Comparison of ENCODE assay signal across 13 mouse cellular contexts in genomic region chr2:153237891-153238290, GRCm38 (mm10). TPM values are rescaled to one million over a fixed set of nuclear protein-coding genes. Genes with fewer than 3 reads are reported as not detected.
DNase-seq lines count a peak whose midpoint lies in the region; ATAC-seq and TF ChIP-seq lines count a peak whose summit lies in the region.
"Had no signal": no experiment of that assay in that cellular context is flagged by ENCODE, and none has a peak within 500 bp of the region (broad histone marks: within the 10 kb centered on the region; RNA-seq: fewer than 3 reads in every experiment).

No protein-coding gene starts in this region.

- H3K27me3 ChIP-seq in heart, embryonic 14.5 days (ENCODE audit: control insufficient read depth, insufficient read depth, low read length), result no peaks in the 10 kb centered on the region
- no peaks in the 10 kb centered on the region for H3K27me3 ChIP-seq in heart, embryonic 10.5 days (ENCODE audit: insufficient read depth, poor library complexity, severe bottlenecking)
- no peaks in the 10 kb centered on the region for H3K27me3 ChIP-seq in lung, postnatal 0 days (replicated peaks; ENCODE audit: insufficient read depth, low read length)
- no peaks in the 10 kb centered on the region for H3K27me3 ChIP-seq in intestine, embryonic 14.5 days (replicated peaks; ENCODE audit: control insufficient read depth, insufficient read depth, low read length)
- no peaks in the 10 kb centered on the region for H3K27me3 ChIP-seq in stomach, embryonic 14.5 days (ENCODE audit: control insufficient read depth, insufficient read depth, low read length)

- no peak for ATAC-seq in heart, embryonic 14.5 days (ENCODE audit: insufficient number of reproducible peaks, insufficient read depth, low FRiP score, low read depth)
- no peak for ATAC-seq in lung, postnatal 0 days
- no peak for ATAC-seq in intestine, embryonic 14.5 days (replicated peaks; ENCODE audit: low FRiP score, low TSS enrichment, low read depth)
- ATAC-seq in stomach, embryonic 14.5 days (ENCODE audit: insufficient number of reproducible peaks, insufficient read depth, low FRiP score, low read depth), result no peak
- ATAC-seq: forebrain, postnatal 0 days had no signal

- H3K4me3 ChIP-seq in heart, embryonic 14.5 days (ENCODE audit: control insufficient read depth in 1 of 2, insufficient read depth in 1 of 2, low read depth in 1 of 2, low read length in 2 of 2), result no peak overlapping the region
- no peak overlapping the region for H3K4me3 ChIP-seq in heart, embryonic 10.5 days
- H3K4me3 ChIP-seq in lung, postnatal 0 days (ENCODE audit: low read depth, low read length), result no peak overlapping the region
- H3K4me3 ChIP-seq in intestine, embryonic 14.5 days (ENCODE audit: low read depth, low read length), result 0 out of 2 replicates have a peak overlapping the region, but pooled peaks have one; percentile 8
- no peak overlapping the region for H3K4me3 ChIP-seq in stomach, embryonic 14.5 days (ENCODE audit: low read depth, low read length)

- no peak for DNase-seq in heart, embryonic 10.5 days (ENCODE audit: low spot score)
- no peak for DNase-seq in lung, postnatal 0 days (ENCODE audit: low spot score)
- DNase-seq in lung, adult 18-20 months, result no peak
- DNase-seq in intestine, embryonic 14.5 days (ENCODE audit: low spot score), result no peak
- DNase-seq in thymus, postnatal 0 days (ENCODE audit: low spot score), result no peak
- no peak for DNase-seq in layer of hippocampus, postnatal 36 days
- DNase-seq: forebrain, postnatal 0 days; heart, adult 18-20 months; kidney, adult 9 months; lung, postnatal 14 days; retina, postnatal 1 day had no signal

- H3K9me3 ChIP-seq in heart, embryonic 14.5 days (ENCODE audit: control insufficient read depth, low read length), result no peaks in the 10 kb centered on the region
- H3K9me3 ChIP-seq in heart, embryonic 10.5 days, result no peaks in the 10 kb centered on the region
- H3K9me3 ChIP-seq in lung, postnatal 0 days (ENCODE audit: low read length), result no peaks in the 10 kb centered on the region
- H3K9me3 ChIP-seq in intestine, embryonic 14.5 days (ENCODE audit: control insufficient read depth, low read length), result no peaks in the 10 kb centered on the region
- H3K9me3 ChIP-seq in stomach, embryonic 14.5 days (ENCODE audit: control insufficient read depth, low read depth, low read length), result no peaks in the 10 kb centered on the region

- H3K36me3 ChIP-seq in heart, embryonic 14.5 days (ENCODE audit: control insufficient read depth, insufficient read depth, low read length), result peaks cover 40% of the 10 kb centered on the region
- H3K36me3 ChIP-seq in heart, embryonic 10.5 days, result peaks cover 41% of the 10 kb centered on the region
- peaks cover 12% of the 10 kb centered on the region for H3K36me3 ChIP-seq in lung, postnatal 0 days (ENCODE audit: insufficient read depth, low read length)
- H3K36me3 ChIP-seq in intestine, embryonic 14.5 days (ENCODE audit: control insufficient read depth, insufficient read depth, low read length), result peaks cover 51% of the 10 kb centered on the region
- H3K36me3 ChIP-seq in stomach, embryonic 14.5 days (ENCODE audit: control insufficient read depth, insufficient read depth, low read length), result peaks cover 31% of the 10 kb centered on the region

- H3K9ac ChIP-seq in heart, embryonic 14.5 days (ENCODE audit: low read length), result peak overlapping the region; percentile 99
- no peak overlapping the region for H3K9ac ChIP-seq in lung, postnatal 0 days (replicated peaks; ENCODE audit: low read depth)
- peak overlapping the region; percentile 27; the same call in 1 of the 2 replicates for H3K9ac ChIP-seq in intestine, embryonic 14.5 days (ENCODE audit: low read length)
- H3K9ac ChIP-seq in stomach, embryonic 14.5 days (replicated peaks; ENCODE audit: low read depth, low read length), result no peak overlapping the region
- H3K9ac ChIP-seq: forebrain, postnatal 0 days had no signal

- TF ChIP-seq EP300 in lung, postnatal 0 days (IDR thresholded peaks at IDR 0.05), result no peak

- WGBS in heart, embryonic 14.5 days, result 70% methylated on average over 4 of the region's 4 CpGs
- 74% methylated on average over 4 of the region's 4 CpGs for WGBS in heart, embryonic 10.5 days
- 61% methylated on average over 4 of the region's 4 CpGs for WGBS in lung, postnatal 0 days
- WGBS in intestine, embryonic 14.5 days, result 64% methylated on average over 4 of the region's 4 CpGs
- whole genome bisulfite sequencing in stomach, embryonic 14.5 days, result 61% methylated on average over 4 of the region's 4 CpGs

- peaks cover 9 to 37% of the 10 kb centered on the region in 2 experiments for H3K4me1 ChIP-seq in heart, embryonic 14.5 days (ENCODE audit: control insufficient read depth in 2 of 2, insufficient read depth in 2 of 2, low read length in 2 of 2)
- peaks cover 41% of the 10 kb centered on the region for H3K4me1 ChIP-seq in heart, embryonic 10.5 days
- peaks cover 7% of the 10 kb centered on the region; the same call in 1 of the 2 replicates for H3K4me1 ChIP-seq in lung, postnatal 0 days (ENCODE audit: insufficient read depth, low read depth, low read length)
- peaks cover 35% of the 10 kb centered on the region for H3K4me1 ChIP-seq in intestine, embryonic 14.5 days (replicated peaks; ENCODE audit: control insufficient read depth, insufficient read depth, low read length)
- peaks cover 25% of the 10 kb centered on the region for H3K4me1 ChIP-seq in stomach, embryonic 14.5 days (ENCODE audit: control insufficient read depth, insufficient read depth, low read length)

- no peak for TF ChIP-seq CTCF in lung, postnatal 0 days (IDR thresholded peaks at IDR 0.05)

- peak overlapping the region; percentile 91; the same call in 1 of the 2 replicates for H3K4me2 ChIP-seq in heart, embryonic 14.5 days (ENCODE audit: low read length)
- 0 out of 2 replicates have a peak overlapping the region, but pooled peaks have one; percentile 12 for H3K4me2 ChIP-seq in lung, postnatal 0 days (replicated peaks; ENCODE audit: low read depth, low read length)
- peak overlapping the region; percentile 80; the same call in 1 of the 2 replicates for H3K4me2 ChIP-seq in intestine, embryonic 14.5 days (ENCODE audit: low read length)
- H3K4me2 ChIP-seq in stomach, embryonic 14.5 days (replicated peaks; ENCODE audit: low read depth, low read length), result peak overlapping the region; percentile 1; the same call in 1 of the 2 replicates

- H3K27ac ChIP-seq in heart, embryonic 14.5 days (replicated peaks in 1 of 2; ENCODE audit: control insufficient read depth in 1 of 2, insufficient read depth in 1 of 2, low read depth in 2 of 2, low read length in 2 of 2), result 0 out of 4 replicates have a peak overlapping the region, but pooled peaks of 1 of the 2 experiments have one; percentile 1
- no peak overlapping the region for H3K27ac ChIP-seq in heart, embryonic 10.5 days
- peak overlapping the region; percentile 44 for H3K27ac ChIP-seq in lung, postnatal 0 days (ENCODE audit: low read length)
- H3K27ac ChIP-seq in intestine, embryonic 14.5 days (ENCODE audit: low read depth), result peak overlapping the region; percentile 47; the same call in 1 of the 2 replicates
- peak overlapping the region; percentile 62 for H3K27ac ChIP-seq in stomach, embryonic 14.5 days (ENCODE audit: low read length)

RNA-seq across cellular contexts. Expression of gene Plagl2, which starts 3.3 kb away (rescaled TPM):
- 15.5 and 16.2 TPM in 2 replicates for polyA plus RNA-seq in heart, embryonic 14.5 days (2014; fragmentation: Nextera tagmentation; extraction: Ambion mirVana)
- polyA plus RNA-seq in heart, embryonic 10.5 days (2016; fragmentation: Nextera tagmentation; extraction: Ambion mirVana), result 22.4 and 22.8 TPM in 2 replicates
- polyA plus RNA-seq in lung, postnatal 0 days (2015; fragmentation: Nextera tagmentation; extraction: Ambion mirVana), result 6.8 and 7.1 TPM in 2 replicates
- 45.1 and 49.2 TPM in 2 replicates for polyA plus RNA-seq in intestine, embryonic 14.5 days (2014; fragmentation: Nextera tagmentation; extraction: Ambion mirVana)
- 26.6 and 29.0 TPM in 2 replicates for polyA plus RNA-seq in stomach, embryonic 14.5 days (2014; fragmentation: Nextera tagmentation; extraction: Ambion mirVana)
- polyA plus RNA-seq in thymus, postnatal 0 days (2015; fragmentation: Nextera tagmentation; extraction: Ambion mirVana), result 12.1 and 14.5 TPM in 2 replicates
- total RNA-seq in layer of hippocampus, postnatal 36 days (2021), result 1 to 10 TPM; 4.9 to 5.0 TPM

RNA-seq across cellular contexts. Expression of gene Pofut1, which starts 3.4 kb away (rescaled TPM):
- 5.9 and 6.6 TPM in 2 replicates for polyA plus RNA-seq in heart, embryonic 14.5 days (2014; fragmentation: Nextera tagmentation; extraction: Ambion mirVana)
- polyA plus RNA-seq in heart, embryonic 10.5 days (2016; fragmentation: Nextera tagmentation; extraction: Ambion mirVana), result 4.4 and 6.1 TPM in 2 replicates
- polyA plus RNA-seq in lung, postnatal 0 days (2015; fragmentation: Nextera tagmentation; extraction: Ambion mirVana), result 2.8 and 3.1 TPM in 2 replicates
- polyA plus RNA-seq in intestine, embryonic 14.5 days (2014; fragmentation: Nextera tagmentation; extraction: Ambion mirVana), result 14.1 and 15.1 TPM in 2 replicates
- polyA plus RNA-seq in stomach, embryonic 14.5 days (2014; fragmentation: Nextera tagmentation; extraction: Ambion mirVana), result 12.9 and 13.4 TPM in 2 replicates
- 2.7 and 4.6 TPM in 2 replicates for polyA plus RNA-seq in thymus, postnatal 0 days (2015; fragmentation: Nextera tagmentation; extraction: Ambion mirVana)
- 10 to 100 TPM; 16.8 TPM for total RNA-seq in layer of hippocampus, postnatal 36 days (2021)

RNA-seq across cellular contexts. Expression of gene Tspyl3, which starts 12.7 kb away (rescaled TPM):
- polyA plus RNA-seq in heart, embryonic 14.5 days (2014; fragmentation: Nextera tagmentation; extraction: Ambion mirVana), result 4.1 and 4.4 TPM in 2 replicates
- 7.7 and 8.8 TPM in 2 replicates for polyA plus RNA-seq in heart, embryonic 10.5 days (2016; fragmentation: Nextera tagmentation; extraction: Ambion mirVana)
- 4.7 and 5.5 TPM in 2 replicates for polyA plus RNA-seq in lung, postnatal 0 days (2015; fragmentation: Nextera tagmentation; extraction: Ambion mirVana)
- 9.6 and 11.3 TPM in 2 replicates for polyA plus RNA-seq in intestine, embryonic 14.5 days (2014; fragmentation: Nextera tagmentation; extraction: Ambion mirVana)
- polyA plus RNA-seq in stomach, embryonic 14.5 days (2014; fragmentation: Nextera tagmentation; extraction: Ambion mirVana), result 9.3 and 10.4 TPM in 2 replicates
- polyA plus RNA-seq in thymus, postnatal 0 days (2015; fragmentation: Nextera tagmentation; extraction: Ambion mirVana), result 24.0 and 25.6 TPM in 2 replicates
- 10 to 100 TPM; 23.0 to 23.1 TPM for total RNA-seq in layer of hippocampus, postnatal 36 days (2021)

RNA-seq across cellular contexts. Expression of gene Kif3b, which starts 53.3 kb away (rescaled TPM):
- 3.8 and 4.5 TPM in 2 replicates for polyA plus RNA-seq in heart, embryonic 14.5 days (2014; fragmentation: Nextera tagmentation; extraction: Ambion mirVana)
- 4.1 and 4.4 TPM in 2 replicates for polyA plus RNA-seq in heart, embryonic 10.5 days (2016; fragmentation: Nextera tagmentation; extraction: Ambion mirVana)
- 4.7 and 5.2 TPM in 2 replicates for polyA plus RNA-seq in lung, postnatal 0 days (2015; fragmentation: Nextera tagmentation; extraction: Ambion mirVana)
- 5.5 and 6.6 TPM in 2 replicates for polyA plus RNA-seq in intestine, embryonic 14.5 days (2014; fragmentation: Nextera tagmentation; extraction: Ambion mirVana)
- polyA plus RNA-seq in stomach, embryonic 14.5 days (2014; fragmentation: Nextera tagmentation; extraction: Ambion mirVana), result 5.8 and 6.2 TPM in 2 replicates
- 6.5 and 7.3 TPM in 2 replicates for polyA plus RNA-seq in thymus, postnatal 0 days (2015; fragmentation: Nextera tagmentation; extraction: Ambion mirVana)
- total RNA-seq in layer of hippocampus, postnatal 36 days (2021), result 10 to 100 TPM; 55.6 to 58.0 TPM

Comparison
In these comparisons a context has a peak if more than half of its experiments do, and no peak if none do; other contexts are left out.
1. H3K4me2 ChIP-seq: peak in every context shown above with its lines; median percentile 91 in heart, embryonic 14.5 days; 80 in intestine, embryonic 14.5 days; 12 in lung, postnatal 0 days; 1 in stomach, embryonic 14.5 days.
2. H3K9ac ChIP-seq: peak in heart, embryonic 14.5 days (single experiment) and intestine, embryonic 14.5 days (single experiment); none in lung, postnatal 0 days (single experiment) and stomach, embryonic 14.5 days (single experiment).